Mouse (Mus musculus): ENCODE measurements around the gene Rad51b.

DNA sequence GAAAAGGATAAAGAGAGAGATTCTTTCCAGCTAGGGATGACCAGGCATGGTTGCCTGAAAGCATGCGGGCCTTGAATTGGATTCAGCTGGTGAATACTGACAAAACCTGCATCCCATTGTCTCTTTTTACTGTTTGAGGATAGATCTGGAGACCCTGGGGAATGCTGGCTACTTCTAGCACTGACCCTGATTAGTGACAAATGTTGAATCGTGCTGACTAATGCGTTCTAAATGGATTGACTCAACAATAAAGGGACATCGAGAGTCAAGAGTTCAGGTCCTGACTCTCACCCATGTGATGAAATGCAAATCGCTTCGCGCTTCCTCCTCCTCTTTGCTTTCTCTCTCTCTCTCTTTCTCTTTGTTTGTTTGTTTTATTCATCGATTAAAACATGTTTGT lies 515.3 kb downstream of the Rad51b start:
- no peak for TF ChIP-seq MXI1 (IDR thresholded peaks at IDR 0.05; ENCODE audit: low read depth, low read length)
- TF ChIP-seq CTCF (conservative IDR thresholded peaks at IDR 0.05 in 1 of 2, IDR thresholded peaks at IDR 0.05 in 1 of 2; ENCODE audit: low read depth in 2 of 2, low read length in 2 of 2), result no peak
- no peak for TF ChIP-seq POLR2A (IDR thresholded peaks at IDR 0.05; ENCODE audit: low read depth, low read length)
- no peak for TF ChIP-seq BHLHE40 (IDR thresholded peaks at IDR 0.05; ENCODE audit: low read depth, low read length)
- TF ChIP-seq ZC3H11A (IDR thresholded peaks at IDR 0.05; ENCODE audit: low read depth, low read length), result no peak
- TF ChIP-seq EP300 (IDR thresholded peaks at IDR 0.05; ENCODE audit: low read length), result no peak
- no peak for TF ChIP-seq ZNF384 (IDR thresholded peaks at IDR 0.05; ENCODE audit: low read depth, low read length)
- TF ChIP-seq SMC3 (IDR thresholded peaks at IDR 0.05; ENCODE audit: low read depth, low read length), result no peak
- TF ChIP-seq RAD21 (IDR thresholded peaks at IDR 0.05; ENCODE audit: low read depth, low read length), result no peak
- TF ChIP-seq JUND (conservative IDR thresholded peaks at IDR 0.05; ENCODE audit: low read depth, low read length), result no peak
- TF ChIP-seq TCF12 (IDR thresholded peaks at IDR 0.05; ENCODE audit: low read depth, low read length), result no peak
- no peak for TF ChIP-seq GABPA (IDR thresholded peaks at IDR 0.05; ENCODE audit: insufficient replicate concordance, low read depth, low read length)
- no peak for TF ChIP-seq MAFK (IDR thresholded peaks at IDR 0.05; ENCODE audit: insufficient replicate concordance, low read length)
